Mouse (Mus musculus) mouse embryonic stem cell (cell line): Measurements from ENCODE around the gene Prlr.

Source experiments
- in situ Hi-C, 2 experiments: fragments of 300-500 bp; cut with MboI; formaldehyde crosslinking; loops; 1 replicate in 1 of 2; 3 replicates in 1 of 2; pipeline ENCODE4 v1.14.3; 2019 to 2020; ENCODE audit warnings: low sequenced_read_pairs in 2 of 2, low pct_unique_long_range_greater_than_20kb in 1 of 2, mixed read lengths in 1 of 2; ENCODE audit not compliant: unreplicated experiment in 1 of 2

Gene Prlr

DNA sequence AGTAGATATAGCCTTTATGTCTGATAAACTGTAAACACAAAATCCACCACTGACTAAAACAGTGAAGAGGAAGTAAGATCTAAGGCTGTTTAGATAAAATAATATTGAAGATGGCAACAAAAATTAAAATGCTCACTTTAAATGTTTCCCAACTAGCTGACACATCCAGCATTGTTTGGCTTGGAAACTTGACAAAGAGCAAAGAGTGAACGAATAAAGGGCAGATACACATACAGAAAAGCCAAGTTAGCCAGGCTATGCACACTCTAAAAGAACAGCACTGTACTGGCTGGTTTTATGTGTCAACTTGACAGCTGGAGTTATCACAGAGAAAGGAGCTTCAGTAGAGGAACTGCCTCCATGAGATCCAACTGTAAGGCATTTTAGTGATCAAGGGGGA is 121.0 kb downstream of the Prlr start:
- in situ Hi-C loops, result no loop called here

DNA sequence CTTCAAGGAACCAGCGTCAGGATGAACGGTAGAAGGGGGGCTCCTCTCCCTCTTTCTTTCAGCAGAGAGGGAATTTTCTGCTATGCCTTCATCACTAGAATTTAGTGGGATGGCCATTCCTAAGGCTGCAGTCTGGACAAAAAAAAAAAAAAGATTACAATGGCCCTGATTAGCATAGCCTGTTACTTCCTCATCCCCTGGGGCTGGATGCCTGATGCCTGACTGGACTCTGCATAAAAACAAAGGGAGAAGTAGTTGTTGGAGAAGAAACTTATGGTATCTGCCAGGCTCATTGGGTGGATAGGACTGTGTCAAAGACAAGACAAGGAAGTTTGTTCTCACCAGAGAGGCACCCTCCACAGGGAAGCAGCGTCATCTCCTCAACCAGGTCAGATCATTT is 122.4 kb downstream of the Prlr start:
- in situ Hi-C loops, result no loop called here

DNA sequence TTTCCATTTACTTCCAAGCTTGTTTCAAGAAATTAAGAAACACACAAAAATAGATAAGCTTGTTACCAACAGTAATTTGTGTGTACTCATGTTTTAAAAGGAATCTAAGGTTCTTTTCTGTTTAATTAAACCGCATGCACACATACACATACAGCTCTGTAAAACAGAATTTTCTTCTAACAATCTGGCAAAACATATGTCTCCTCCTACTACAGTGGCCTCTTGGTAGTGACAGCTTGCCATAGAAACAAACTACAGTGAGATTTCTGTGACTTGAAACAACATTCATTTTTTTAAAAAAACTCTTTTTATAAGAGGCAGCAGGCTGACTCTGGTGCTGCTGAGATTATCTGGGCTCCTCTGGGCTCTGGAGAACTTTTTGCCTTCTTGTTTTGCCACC is 129.4 kb downstream of the Prlr start:
- in situ Hi-C loops, result loop anchor here in 1 of 2 experiments (25.0 kb wide), 1 partner anchor 844 kb away; no protein-coding TSS in a partner anchor

DNA sequence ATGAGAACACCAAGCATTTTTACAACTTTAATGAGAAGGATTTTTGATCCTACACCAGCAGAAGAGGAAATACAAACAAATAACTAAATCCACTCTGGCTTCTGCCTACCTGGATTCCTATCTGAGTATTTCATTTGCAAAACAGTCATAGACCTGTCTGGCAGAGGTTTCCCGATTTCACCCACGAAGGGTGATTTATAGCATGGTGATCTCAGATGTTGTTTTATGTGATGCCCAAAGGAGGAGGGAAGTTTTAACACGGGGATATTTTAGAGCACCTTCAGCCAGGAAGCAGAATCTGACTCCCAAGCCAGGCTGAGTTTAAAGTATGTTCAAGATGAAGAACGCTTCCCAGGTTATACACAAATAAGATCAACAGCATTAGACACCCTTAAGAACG is 134.8 kb downstream of the Prlr start:
- in situ Hi-C loops, result loop anchor here in 1 of 2 experiments (25.0 kb wide), 1 partner anchor 850 kb away; no protein-coding TSS in a partner anchor

DNA sequence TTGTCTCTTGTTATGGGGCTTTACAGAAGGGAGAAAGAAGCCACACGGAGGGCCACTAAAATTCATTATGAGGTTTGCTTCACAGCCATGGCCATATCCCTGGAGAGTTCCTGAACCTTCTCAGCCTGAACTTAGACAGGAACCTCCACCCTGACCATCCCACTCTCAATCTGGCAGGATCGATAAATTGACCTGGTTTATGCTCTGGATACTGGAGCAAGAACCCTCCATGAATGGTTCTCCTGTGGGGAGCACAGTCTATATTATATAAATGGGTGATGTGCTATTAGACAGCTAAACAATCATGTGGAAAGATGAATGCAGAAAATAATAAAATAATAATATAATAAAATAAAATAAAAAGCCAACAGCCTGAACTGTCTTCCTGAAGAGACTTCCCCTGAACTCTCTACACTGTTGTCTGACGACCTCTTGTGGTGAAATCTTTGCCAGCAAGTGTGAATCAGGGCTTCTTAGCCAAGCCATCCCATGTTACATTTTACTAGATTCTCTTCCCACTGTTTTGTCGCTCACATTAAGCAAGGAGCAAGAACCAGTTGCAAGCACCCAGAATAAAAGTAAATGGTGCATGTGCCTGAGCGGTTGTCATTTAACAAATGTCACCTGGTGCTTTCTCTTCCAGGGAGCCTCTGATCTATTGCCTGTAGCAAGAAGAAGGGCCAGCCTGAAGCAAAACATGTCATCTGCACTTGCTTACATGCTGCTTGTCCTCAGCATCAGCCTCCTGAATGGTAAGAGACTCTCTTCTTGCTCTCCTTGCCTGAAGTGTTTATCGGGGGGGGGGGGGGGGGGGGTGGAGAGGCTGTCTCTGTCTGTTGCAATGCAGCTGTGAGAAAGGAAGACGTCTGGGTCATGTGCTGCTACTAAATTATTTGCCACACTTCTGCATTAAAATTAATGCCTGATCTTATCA is 136.8 kb downstream of the Prlr start:
- in situ Hi-C loops, result loop anchor here in 1 of 2 experiments (25.0 kb wide), 1 partner anchor 851 kb away; no protein-coding TSS in a partner anchor

DNA sequence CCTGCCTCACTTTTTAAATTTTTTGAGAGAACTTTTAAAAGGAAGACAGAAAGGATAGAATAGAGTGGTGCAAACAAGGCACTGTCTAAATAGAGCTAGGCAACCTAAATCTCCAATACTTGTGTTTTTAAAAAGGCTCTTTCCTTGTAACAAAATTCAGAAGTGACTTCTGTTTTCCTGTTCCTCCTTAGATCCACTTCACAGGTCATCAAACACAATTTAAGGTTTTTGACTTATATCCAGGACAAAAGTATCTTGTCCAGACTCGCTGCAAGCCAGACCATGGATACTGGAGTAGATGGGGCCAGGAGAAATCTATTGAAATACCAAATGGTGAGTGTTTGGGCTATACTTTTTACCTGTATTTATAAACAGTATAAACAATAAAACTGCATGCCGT is 148.0 kb downstream of the Prlr start, which contains the start of gene Gm21973:
Gene Gm21973 (plus strand): TSS at position 301 of the 400 bp plus-strand sequence.
- in situ Hi-C loops, result no loop called here

DNA sequence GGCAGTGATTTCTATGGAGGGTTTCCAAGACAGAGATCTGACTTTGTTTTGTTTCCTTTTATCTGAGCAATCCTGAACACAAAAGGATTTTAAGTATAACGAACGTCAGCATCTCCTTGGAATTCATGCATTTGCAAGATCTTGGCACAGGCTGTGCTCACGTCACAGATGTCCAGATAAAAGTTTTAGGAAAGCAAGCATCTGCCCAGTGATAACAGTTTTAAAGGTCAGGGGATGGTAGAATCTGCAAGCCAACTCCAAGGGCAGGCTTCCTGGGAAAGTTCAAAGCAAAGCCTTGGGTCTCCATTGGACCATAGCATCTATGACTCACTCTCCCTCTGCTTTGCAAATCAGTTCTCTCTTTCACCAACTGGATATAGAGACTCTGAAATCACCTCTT is 153.6 kb downstream of the Prlr start:
- in situ Hi-C loops, result no loop called here

DNA sequence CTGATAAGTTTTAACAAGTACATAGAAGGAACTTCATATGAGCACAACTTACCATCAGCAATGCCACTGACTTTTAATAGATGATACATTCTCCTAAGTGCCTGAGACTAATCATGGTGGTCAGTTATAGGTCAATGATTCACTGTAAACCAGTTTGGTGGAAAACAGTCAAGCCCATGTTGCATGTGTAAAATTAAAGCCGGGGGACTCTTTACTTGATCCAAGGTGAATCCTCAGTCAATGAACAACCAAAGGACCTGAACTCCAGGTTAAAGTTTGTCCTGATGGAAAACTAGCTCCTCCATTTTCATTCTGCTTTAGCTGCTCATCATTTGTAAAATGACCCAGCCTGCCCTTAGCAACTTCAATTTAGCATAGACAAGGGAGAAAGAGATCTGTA is 155.5 kb downstream of the Prlr start:
- in situ Hi-C loops, result no loop called here

DNA sequence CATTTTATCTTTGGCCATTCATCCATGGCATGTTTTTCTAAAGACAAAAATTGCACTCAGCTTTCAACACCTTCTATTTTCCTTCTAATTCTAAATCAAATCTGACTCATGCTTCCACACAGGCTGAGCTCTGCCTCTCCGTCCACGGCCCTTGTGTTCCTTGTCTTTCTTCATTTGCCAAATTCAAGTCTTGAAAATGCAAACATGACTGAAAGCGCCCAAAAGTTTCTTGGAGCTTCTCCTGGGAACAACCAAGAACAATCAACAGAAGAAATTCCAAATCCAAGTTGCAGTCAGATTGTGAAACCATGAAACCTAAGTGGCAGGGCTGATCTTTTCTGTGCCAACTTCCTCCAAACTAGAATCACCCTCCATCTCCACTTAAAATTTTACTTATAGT is 161.6 kb downstream of the Prlr start:
- in situ Hi-C loops, result no loop called here

DNA sequence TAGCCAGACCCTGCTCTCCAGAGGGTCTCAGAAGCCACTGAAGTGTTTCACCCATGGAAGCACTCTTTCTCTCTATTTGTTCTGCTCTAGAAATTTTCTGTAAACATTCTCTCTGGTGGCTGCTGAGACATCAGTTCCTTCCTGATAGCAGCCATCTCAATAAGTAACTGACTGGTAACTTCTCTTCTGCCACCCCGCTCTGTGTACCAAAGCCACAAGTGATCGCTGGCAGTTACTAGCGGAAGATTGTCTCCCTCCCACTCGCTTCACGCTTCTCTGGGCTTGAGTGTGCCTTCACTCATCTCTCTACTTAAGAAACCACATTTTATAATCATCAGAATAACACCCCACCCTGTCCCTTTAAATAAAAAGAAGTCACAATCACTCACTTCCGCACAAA is 170.0 kb downstream of the Prlr start:
- in situ Hi-C loops, result no loop called here

DNA sequence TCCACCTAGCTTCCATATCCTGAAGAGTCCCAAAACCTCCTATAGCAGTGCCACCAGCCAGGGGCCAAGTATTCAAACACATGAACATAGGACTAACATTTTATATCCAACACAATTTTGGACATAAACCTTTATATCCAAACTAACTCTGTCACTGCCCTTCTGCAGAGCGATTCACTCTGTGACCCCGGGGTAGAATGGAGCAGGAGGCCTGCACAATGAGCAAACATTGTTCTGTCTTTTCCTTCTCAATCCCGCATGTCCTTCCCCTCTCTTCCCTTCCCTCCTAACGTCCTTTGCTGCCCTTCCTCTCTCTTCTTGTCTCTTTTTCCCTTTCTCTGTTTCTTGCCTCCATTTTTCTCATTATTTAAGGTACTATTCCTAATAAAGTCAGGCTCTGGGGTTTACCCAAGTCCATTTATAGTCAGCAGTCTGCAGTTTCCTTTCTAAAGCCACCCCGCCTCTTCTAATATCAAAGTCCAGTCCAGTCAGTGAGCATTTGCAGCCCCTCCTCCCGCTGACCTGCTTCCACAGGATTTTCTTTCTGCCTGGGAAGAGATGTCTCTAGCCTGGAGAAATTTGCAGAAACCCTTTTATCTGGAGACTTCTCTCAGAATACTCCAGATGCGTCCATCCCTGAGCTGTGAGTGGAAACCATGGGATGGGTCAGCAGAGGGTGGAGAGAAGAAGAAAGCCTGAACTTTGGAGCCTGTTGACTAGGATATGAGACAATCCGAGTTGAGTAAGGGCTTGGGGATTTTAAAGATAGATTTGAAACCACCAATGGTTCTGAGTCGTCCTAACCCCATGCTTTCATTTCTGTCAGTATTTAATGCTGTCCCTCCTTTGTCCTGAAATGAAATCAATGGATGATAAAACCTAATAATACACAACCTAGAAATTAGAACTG is 181.3 kb downstream of the Prlr start, which contains the start of gene Agxt2:
Gene Agxt2 (plus strand): TSS at position 494 of the 910 bp plus-strand sequence.
- in situ Hi-C loops, result no loop called here

DNA sequence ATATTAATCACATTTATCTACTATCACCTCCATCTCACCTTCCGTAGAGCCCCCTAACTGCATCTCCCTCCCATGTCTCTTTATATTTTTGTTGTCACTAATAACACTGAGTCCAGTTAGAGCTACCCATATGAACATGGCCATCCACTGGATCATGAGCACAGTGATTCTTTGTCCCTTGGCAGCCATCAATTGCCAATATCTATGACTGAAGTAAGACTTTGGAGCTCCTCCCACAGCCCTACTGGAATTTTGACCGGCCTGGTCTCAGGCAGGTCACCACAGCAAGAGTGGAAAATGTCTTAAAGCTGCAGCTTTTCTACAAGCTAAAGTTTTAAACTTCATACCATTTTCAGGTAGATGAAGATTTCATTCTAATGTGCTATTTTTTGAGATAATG is 189.3 kb downstream of the Prlr start:
- in situ Hi-C loops, result no loop called here

DNA sequence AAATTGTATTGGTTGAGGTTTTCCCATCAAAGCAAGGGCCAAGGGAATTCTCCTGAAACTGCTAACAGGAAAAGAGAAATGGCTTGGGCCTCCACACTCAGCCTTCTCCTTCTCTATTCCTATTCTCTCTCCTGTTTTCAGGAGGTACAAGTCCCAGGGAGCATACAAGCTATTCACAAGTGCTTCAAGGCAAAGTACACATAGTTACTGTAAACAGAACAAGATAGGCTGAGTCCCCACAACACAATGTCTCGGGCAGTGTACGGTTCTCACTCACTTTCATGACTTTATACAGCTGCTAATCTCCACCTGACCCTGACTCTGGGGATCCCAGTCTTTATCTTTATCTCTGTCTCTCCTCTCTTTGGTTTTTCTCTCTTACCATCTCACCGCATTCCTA is 198.4 kb downstream of the Prlr start:
- in situ Hi-C loops, result no loop called here

DNA sequence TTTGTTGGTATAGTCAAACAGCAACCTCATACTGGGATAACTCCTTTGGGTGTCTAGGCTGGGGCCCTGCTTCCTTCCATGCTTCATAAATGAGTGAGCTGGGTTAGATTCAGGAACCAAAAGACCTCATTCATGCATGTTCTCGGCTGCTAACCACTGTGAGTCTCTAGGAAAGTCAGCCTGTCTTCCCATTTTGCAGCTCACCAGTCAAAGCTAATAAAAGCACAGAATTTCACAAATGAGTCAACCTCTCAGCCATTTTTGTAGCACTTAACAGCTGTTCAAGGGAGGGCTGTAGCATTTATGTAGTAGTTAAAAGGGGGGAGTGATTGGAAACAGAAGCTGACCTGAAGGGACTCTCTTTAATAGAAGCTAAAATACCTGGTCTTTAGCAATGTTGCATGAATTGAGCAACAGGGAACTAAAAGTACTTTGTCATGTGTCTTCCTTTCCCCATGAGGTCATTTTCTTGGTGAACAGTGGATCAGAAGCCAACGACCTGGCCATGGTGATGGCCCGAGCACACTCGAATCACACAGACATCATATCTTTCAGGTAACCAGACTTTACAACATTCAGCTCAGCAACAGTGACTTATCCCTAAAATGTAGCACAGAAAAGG is 201.4 kb downstream of the Prlr start:
- in situ Hi-C loops, result no loop called here

DNA sequence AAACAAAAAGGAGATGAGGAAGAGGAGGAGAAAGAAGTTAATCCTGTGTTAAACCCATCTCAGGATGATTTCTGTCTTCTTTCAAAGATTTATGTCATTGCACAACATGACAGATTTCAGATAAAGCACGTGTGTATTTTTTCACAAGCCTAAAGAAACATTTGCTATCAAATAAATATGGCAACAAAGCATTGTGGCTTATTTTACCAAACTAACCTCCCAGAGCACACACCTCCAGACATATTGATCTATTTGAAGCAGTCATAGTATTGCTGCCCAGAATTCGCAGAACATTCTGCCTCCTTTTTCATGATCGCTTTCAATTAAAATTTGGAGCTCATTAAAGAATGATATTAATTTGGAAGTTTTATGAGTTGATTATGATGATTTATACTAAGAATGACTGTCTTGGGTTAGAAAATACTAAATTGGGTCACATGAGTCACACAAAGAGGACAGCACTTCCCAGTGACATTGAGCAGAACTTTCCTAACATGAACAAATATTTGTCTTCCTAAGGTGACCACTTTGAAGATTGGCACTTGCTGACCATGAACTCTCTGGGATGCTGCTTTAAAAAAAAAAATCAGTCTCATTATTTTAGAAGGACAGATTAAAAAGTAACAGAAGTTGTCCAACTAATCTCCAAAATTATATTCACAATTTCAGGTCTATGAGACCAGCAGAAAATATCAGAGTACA is 202.9 kb downstream of the Prlr start:
- in situ Hi-C loops, result no loop called here

DNA sequence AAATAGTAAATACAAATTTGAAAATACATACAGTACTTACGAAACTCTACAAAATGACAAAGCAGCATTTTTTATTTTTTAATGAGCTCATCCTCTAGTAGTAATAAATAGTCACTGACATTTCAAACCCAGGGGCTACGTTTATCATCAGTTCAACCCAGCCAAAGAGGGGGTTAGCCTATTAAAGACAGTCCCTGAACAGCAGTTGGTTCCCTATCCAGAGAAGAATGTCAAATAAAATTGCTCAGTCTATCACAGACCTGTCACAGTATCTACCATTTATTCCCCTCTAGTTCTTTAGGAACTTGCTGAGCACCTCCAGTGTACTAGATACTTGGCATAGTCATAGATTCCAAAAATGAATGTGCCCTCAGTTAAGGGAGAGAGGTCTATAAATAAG is 210.2 kb downstream of the Prlr start:
- in situ Hi-C loops, result no loop called here
